ENCODE assay signal across 11 mouse cellular contexts in the genomic region with DNA sequence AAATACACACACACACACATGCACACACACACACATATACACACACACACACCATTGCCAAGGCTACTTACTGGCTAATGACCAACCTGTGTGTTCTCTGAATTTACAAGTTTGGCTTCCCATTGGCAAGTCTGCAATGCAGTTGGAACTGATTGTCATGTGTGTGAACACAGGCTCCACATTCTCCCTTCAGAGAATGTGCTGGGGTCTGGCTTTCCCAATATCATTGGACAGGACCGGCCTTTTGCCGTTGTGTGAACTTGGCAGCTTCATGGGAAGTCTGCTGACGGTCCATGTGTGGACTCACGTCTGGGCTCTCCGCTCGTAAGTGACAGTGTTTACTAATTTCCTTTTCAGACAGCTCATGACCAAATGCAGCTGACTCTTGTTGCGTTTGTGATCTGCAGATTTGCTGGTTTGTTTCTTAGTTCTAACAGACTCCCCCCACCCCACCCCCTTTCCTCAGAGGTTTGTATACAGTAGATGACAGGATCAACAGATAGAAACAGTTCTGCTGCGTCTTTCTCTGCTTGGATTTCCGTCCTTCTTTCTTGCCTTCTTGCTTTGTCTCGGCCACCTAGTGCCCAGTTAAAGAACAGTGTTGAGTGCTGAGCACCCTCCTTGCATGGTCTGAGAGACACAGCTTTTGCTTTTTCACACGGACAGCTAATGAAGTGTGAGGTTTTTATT.
A peak's percentile ranks its signal among the peaks of the same experiment; 100 is the strongest.
DNase-seq lines count a peak whose midpoint lies in the region; ATAC-seq and TF ChIP-seq lines count a peak whose summit lies in the region.
"Had no signal": no experiment of that assay in that cellular context is flagged by ENCODE, and none has a peak within 500 bp of the region (broad histone marks: within the 10 kb centered on the region; RNA-seq: fewer than 3 reads in every experiment).

No protein-coding gene starts in this region.

- peaks cover 23% of the 10 kb centered on the region for H3K4me1 ChIP-seq in kidney, embryonic 16.5 days (ENCODE audit: insufficient read depth, low read length)
- no peaks in the 10 kb centered on the region for H3K4me1 ChIP-seq in kidney, adult 2 months (ENCODE audit: control insufficient read depth, insufficient read depth, low read length)
- H3K4me1 ChIP-seq in embryonic fibroblast, embryonic 13.5 days (ENCODE audit: control insufficient read depth, insufficient read depth, low read length), result peaks cover 9% of the 10 kb centered on the region
- peaks cover 63% of the 10 kb centered on the region for H3K4me1 ChIP-seq in limb, embryonic 12.5 days (replicated peaks)

- no peak for TF ChIP-seq POLR2A in kidney, adult 2 months (IDR thresholded peaks at IDR 0.05; ENCODE audit: low read depth, low read length)
- no peak for TF ChIP-seq POLR2A in brain, embryonic 14.5 days (IDR thresholded peaks at IDR 0.05; ENCODE audit: borderline replicate concordance, extremely low read depth, insufficient read depth, insufficient read length, poor library complexity, severe bottlenecking)
- no peak for TF ChIP-seq POLR2A in embryonic fibroblast, embryonic 13.5 days (IDR thresholded peaks at IDR 0.05; ENCODE audit: low read depth, low read length)

- H3K36me3 ChIP-seq in kidney, embryonic 16.5 days (ENCODE audit: insufficient read depth, low read length), result no peaks in the 10 kb centered on the region
- H3K36me3 ChIP-seq in kidney, adult 2 months (ENCODE audit: control insufficient read depth, insufficient read depth, low read length), result no peaks in the 10 kb centered on the region
- no peaks in the 10 kb centered on the region for H3K36me3 ChIP-seq in limb, embryonic 12.5 days

- peak; percentile 25 for ATAC-seq in kidney, embryonic 16.5 days (ENCODE audit: low FRiP score, low TSS enrichment)
- no peak for ATAC-seq in limb, embryonic 12.5 days (ENCODE audit: insufficient number of reproducible peaks, insufficient read depth, low FRiP score, low TSS enrichment, low read depth)
- no peak for ATAC-seq in monocyte, adult 5-6 weeks (replicated peaks; ENCODE audit: insufficient number of reproducible peaks, low FRiP score, low TSS enrichment, poor library complexity, severe bottlenecking)

- no peak overlapping the region for H3K4me3 ChIP-seq in kidney, embryonic 16.5 days (ENCODE audit: low read length)
- H3K4me3 ChIP-seq in kidney, adult 2 months (ENCODE audit: insufficient read depth, low read depth, low read length), result no peak overlapping the region
- no peak overlapping the region for H3K4me3 ChIP-seq in embryonic fibroblast, embryonic 13.5 days (ENCODE audit: insufficient read depth, low read length)
- H3K4me3 ChIP-seq in limb, embryonic 12.5 days (replicated peaks), result no peak overlapping the region

- no peak overlapping the region for H3K4me2 ChIP-seq in kidney, embryonic 16.5 days (replicated peaks; ENCODE audit: low read depth, low read length)
- H3K4me2 ChIP-seq in limb, embryonic 12.5 days, result 0 out of 2 replicates have a peak overlapping the region, but pooled peaks have one; percentile 4

- H3K27ac ChIP-seq in kidney, embryonic 16.5 days (ENCODE audit: low read length), result peak overlapping the region; percentile 2; the same call in 1 of the 2 replicates
- no peak overlapping the region for H3K27ac ChIP-seq in kidney, adult 2 months (ENCODE audit: insufficient read depth, low read depth, low read length)
- no peak overlapping the region for H3K27ac ChIP-seq in embryonic fibroblast, embryonic 13.5 days (ENCODE audit: insufficient read depth, low read length)
- H3K27ac ChIP-seq in limb, embryonic 12.5 days, result peak overlapping the region; percentile 81

- no peaks in the 10 kb centered on the region for H3K9me3 ChIP-seq in kidney, embryonic 16.5 days (ENCODE audit: low read length)
- H3K9me3 ChIP-seq in limb, embryonic 12.5 days, result 0 out of 2 replicates have a peak, but pooled peaks cover 3% of the 10 kb centered on the region

- 39% methylated on average over 11 of the region's 11 CpGs for WGBS in kidney, embryonic 16.5 days
- 42% methylated on average over 11 of the region's 11 CpGs for WGBS in kidney, adult 2 months
- WGBS in limb, embryonic 12.5 days, result 24% methylated on average over 11 of the region's 11 CpGs

- H3K27me3 ChIP-seq in kidney, embryonic 16.5 days (ENCODE audit: insufficient read depth, low read length), result no peaks in the 10 kb centered on the region; the same call in 1 of the 2 replicates
- H3K27me3 ChIP-seq in kidney, adult 2 months (replicated peaks; ENCODE audit: control insufficient read depth, insufficient read depth, low read length), result no peaks in the 10 kb centered on the region
- no peaks in the 10 kb centered on the region for H3K27me3 ChIP-seq in limb, embryonic 12.5 days

- no peak for DNase-seq in kidney, adult 2 months
- DNase-seq in brain, embryonic 14.5 days (ENCODE audit: low read depth), result peak; percentile 62
- no peak for DNase-seq in adipocyte (ENCODE audit: low spot score)
- no peak for DNase-seq in adrenal gland, adult (ENCODE audit: inconsistent age in 2 of 2, low spot score in 1 of 2)
- DNase-seq: adrenal gland, postnatal 10 days; cerebellum, postnatal 14 days; spleen, adult 18-20 months had no signal

- H3K9ac ChIP-seq in kidney, embryonic 16.5 days (replicated peaks; ENCODE audit: low read length), result no peak overlapping the region
- H3K9ac ChIP-seq in limb, embryonic 12.5 days (replicated peaks), result no peak overlapping the region

- TF ChIP-seq CTCF in kidney, adult 2 months (conservative IDR thresholded peaks at IDR 0.05; ENCODE audit: insufficient read depth, insufficient read length, low read depth, low read length), result no peak; the same call in 1 of the 2 replicates
- TF ChIP-seq CTCF in brain, embryonic 14.5 days (IDR thresholded peaks at IDR 0.05; ENCODE audit: borderline replicate concordance, extremely low read depth, insufficient read depth, insufficient read length), result peak; percentile 25; the same call in 1 of the 2 replicates
- TF ChIP-seq CTCF in embryonic fibroblast, embryonic 13.5 days (IDR thresholded peaks at IDR 0.05; ENCODE audit: borderline replicate concordance, insufficient read depth, low read length), result 0 out of 2 replicates have a peak, but pooled peaks have one; percentile 6

Comparison
In these comparisons a context has a peak if more than half of its experiments do, and no peak if none do; other contexts are left out.
1. H3K27ac ChIP-seq: peak in kidney, embryonic 16.5 days (single experiment) and limb, embryonic 12.5 days (single experiment); none in kidney, adult 2 months (single experiment) and embryonic fibroblast, embryonic 13.5 days (single experiment).